Mouse (Mus musculus) myocyte (in vitro differentiated cells): Measurements from ENCODE around the gene Ncln. TPM values are rescaled to one million over a fixed set of nuclear protein-coding genes. Genes with fewer than 3 reads are reported as not detected.

ENCODE experiments used
- H3K27me3 ChIP-seq: one replicate; pipeline ENCODE4 v1.6.1; 2011; ENCODE audit not compliant: control insufficient read depth, insufficient read depth, insufficient read length
- H3K36me3 ChIP-seq: one replicate; pipeline ENCODE4 v1.6.1; 2011; ENCODE audit not compliant: control insufficient read depth, insufficient read depth
- H3K4me2 ChIP-seq: one replicate; pipeline ENCODE4 v1.6.1; 2011; ENCODE audit warnings: low read depth, control low read depth
- H3K4me3 ChIP-seq: one replicate; pipeline ENCODE4 v1.5.1; 2011; ENCODE audit warnings: mild to moderate bottlenecking, control low read depth, moderate library complexity
- H3K79me2 ChIP-seq: one replicate; pipeline ENCODE4 v1.6.1; 2011; ENCODE audit not compliant: control insufficient read depth, insufficient read depth
- H3ac ChIP-seq: one replicate; pipeline ENCODE4 v1.6.1; 2011; ENCODE audit not compliant: control insufficient read depth, insufficient read length
- CEBPB ChIP-seq: IDR thresholded peaks from 2 replicates; pipeline ENCODE4 v1.6.1; 2011; ENCODE audit warnings: mild to moderate bottlenecking, moderate library complexity; ENCODE audit not compliant: poor library complexity, insufficient read depth, severe bottlenecking
- E2F4 ChIP-seq: IDR thresholded peaks from one replicate; pipeline ENCODE4 v1.6.1; 2011; ENCODE audit warnings: mild to moderate bottlenecking, control low read depth, moderate library complexity; ENCODE audit not compliant: insufficient read depth
- MAX ChIP-seq: IDR thresholded peaks from one replicate; pipeline ENCODE4 v1.6.1; 2011; ENCODE audit warnings: low read depth, mild to moderate bottlenecking, control low read depth
- MYOD1 ChIP-seq, 3 experiments: IDR thresholded peaks; one replicate each; pipeline ENCODE4 v1.6.1; 2011; ENCODE audit warnings: control low read depth in 2 of 3, low read depth in 2 of 3, mild to moderate bottlenecking in 2 of 3, moderate library complexity in 1 of 3; ENCODE audit not compliant: insufficient read length in 2 of 3, control insufficient read depth in 1 of 3
- MYOG ChIP-seq, 3 experiments: IDR thresholded peaks; one replicate each; pipeline ENCODE4 v1.6.1; 2011; ENCODE audit warnings: control low read depth in 2 of 3, low read depth in 2 of 3, mild to moderate bottlenecking in 2 of 3; ENCODE audit not compliant: insufficient read length in 2 of 3, control insufficient read depth in 1 of 3, insufficient read depth in 1 of 3
- POLR2A ChIP-seq: IDR thresholded peaks from one replicate; pipeline ENCODE4 v1.6.1; 2011; ENCODE audit warnings: low read depth, mild to moderate bottlenecking, control low read depth, moderate library complexity; ENCODE audit not compliant: insufficient read length
- POLR2AphosphoS2 ChIP-seq: IDR thresholded peaks from one replicate; pipeline ENCODE4 v1.6.1; 2011; ENCODE audit warnings: low read depth, control low read depth; ENCODE audit not compliant: insufficient read length
- REST ChIP-seq: IDR thresholded peaks from one replicate; pipeline ENCODE4 v1.6.1; 2011; ENCODE audit warnings: mild to moderate bottlenecking, control low read depth, moderate library complexity; ENCODE audit not compliant: insufficient read depth, insufficient read length
- SRF ChIP-seq: IDR thresholded peaks from one replicate; pipeline ENCODE4 v1.6.1; 2011; ENCODE audit warnings: low read depth; ENCODE audit not compliant: control insufficient read depth, insufficient read length
- TCF12 ChIP-seq: IDR thresholded peaks from one replicate; pipeline ENCODE4 v1.6.1; 2011; ENCODE audit warnings: mild to moderate bottlenecking, control low read depth; ENCODE audit not compliant: poor library complexity, insufficient read depth, severe bottlenecking
- TCF3 ChIP-seq: IDR thresholded peaks from one replicate; pipeline ENCODE4 v1.6.1; 2011; ENCODE audit warnings: low read depth, control low read depth; ENCODE audit not compliant: insufficient read length
- USF1 ChIP-seq: IDR thresholded peaks from one replicate; pipeline ENCODE4 v1.6.1; 2011; ENCODE audit warnings: low read depth, mild to moderate bottlenecking, control low read depth, moderate library complexity
- polyA plus RNA-seq: library from polyadenylated mRNA; unstranded; fragments of >200 nt; fragmentation: generic; extraction: Trizol; gene quantifications from one replicate; pipeline ENCODE4 v1.2.1, GENCODE M21; 2012; ENCODE audit warnings: missing spikeins

The Ncln gene
- polyA plus RNA-seq, 1 experiment = 153 TPM

- no peak overlapping the region for H3K4me3 ChIP-seq
- no peak overlapping the region for H3ac ChIP-seq
- TF ChIP-seq POLR2AphosphoS2 (no peak), CEBPB (no peak), SRF (no peak), USF1 (no peak), TCF12 (no peak), MYOD1 (IDR thresholded peaks at IDR 0.05; ENCODE audit: control insufficient read depth in 1 of 3, insufficient read length in 2 of 3, low read depth in 2 of 3) (no peak), MAX (no peak), POLR2A (no peak), TCF3 (no peak), REST (no peak), E2F4 (no peak), MYOG (IDR thresholded peaks at IDR 0.05; ENCODE audit: control insufficient read depth in 1 of 3, insufficient read depth in 1 of 3, insufficient read length in 2 of 3, low read depth in 2 of 3) (no peak)
- no peaks in the 10 kb centered on the region for H3K27me3 ChIP-seq
- peaks cover 23% of the 10 kb centered on the region for H3K79me2 ChIP-seq
- no peak overlapping the region for H3K4me2 ChIP-seq
- H3K36me3 ChIP-seq = peaks cover 10% of the 10 kb centered on the region
Observed at GRCm38 (mm10) chr10:81492606-81493240, 3.5 kb downstream of the Ncln start.

DNA sequence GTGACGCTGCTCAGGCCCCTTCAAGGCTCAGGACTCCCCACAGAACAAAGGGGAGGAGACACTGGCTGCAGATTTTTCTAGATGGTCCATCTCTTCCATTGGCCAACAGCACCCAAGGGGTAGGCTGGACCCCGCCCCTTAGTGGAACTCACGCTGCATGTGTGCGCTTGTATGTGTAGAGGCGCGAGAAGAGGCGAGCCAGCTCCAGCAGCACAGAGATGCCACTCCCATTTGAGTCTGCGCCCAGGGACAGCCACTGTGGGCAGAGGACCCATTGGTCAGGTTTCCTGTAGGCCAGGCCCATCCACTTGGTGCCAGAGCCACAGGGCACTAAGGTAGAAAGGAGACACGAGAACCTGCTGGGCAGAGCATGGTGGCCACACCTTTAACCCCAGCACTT is 5.2 kb downstream of the Ncln start:
- H3K79me2 ChIP-seq = peaks cover 23% of the 10 kb centered on the region
- no peak overlapping the region for H3K4me2 ChIP-seq
- H3K27me3 ChIP-seq = no peaks in the 10 kb centered on the region
- no peak overlapping the region for H3ac ChIP-seq
- TF ChIP-seq MYOD1 (IDR thresholded peaks at IDR 0.05; ENCODE audit: control insufficient read depth in 1 of 3, insufficient read length in 2 of 3, low read depth in 2 of 3) = no peak
- TF ChIP-seq MYOG (IDR thresholded peaks at IDR 0.05; ENCODE audit: control insufficient read depth in 1 of 3, insufficient read depth in 1 of 3, insufficient read length in 2 of 3, low read depth in 2 of 3) = no peak
- no peak for TF ChIP-seq POLR2A
- no peak for TF ChIP-seq MAX
- TF ChIP-seq SRF = no peak
- no peak for TF ChIP-seq REST
- no peak for TF ChIP-seq USF1
- no peak for TF ChIP-seq CEBPB
- TF ChIP-seq TCF3 = no peak
- TF ChIP-seq POLR2AphosphoS2 = no peak
- TF ChIP-seq TCF12 = no peak
- TF ChIP-seq E2F4 = no peak
- no peak overlapping the region for H3K4me3 ChIP-seq
- H3K36me3 ChIP-seq = peaks cover 10% of the 10 kb centered on the region

DNA sequence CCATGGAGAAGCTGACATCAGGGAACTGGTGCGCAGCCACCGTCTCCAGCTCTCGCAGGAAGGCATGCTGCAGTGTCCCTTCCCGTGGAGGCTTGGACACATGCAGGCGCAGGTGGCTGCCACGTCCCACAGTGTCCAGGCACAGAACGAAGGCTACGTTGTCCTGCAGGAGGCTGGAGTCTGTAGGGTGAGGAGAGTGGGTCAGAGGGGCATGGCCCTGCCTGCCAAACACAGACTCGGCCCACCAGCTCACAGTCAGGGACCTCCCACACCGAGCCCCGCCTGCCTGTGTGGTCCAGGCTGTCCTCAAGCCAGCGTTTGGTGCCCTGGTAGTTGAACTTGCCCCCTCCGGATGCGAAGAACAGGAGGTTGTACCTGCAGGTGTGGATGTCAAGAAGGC is 6.3 kb downstream of the Ncln start:
- Histone ChIP-seq H3K79me2 (peaks cover 14% of the 10 kb centered on the region), H3K27me3 (no peaks in the 10 kb centered on the region), H3K36me3 (peaks cover 10% of the 10 kb centered on the region), H3K4me3 (no peak overlapping the region), H3K4me2 (no peak overlapping the region), H3ac (no peak overlapping the region)
- TF ChIP-seq POLR2A = peak; percentile 34
- no peak for TF ChIP-seq USF1
- no peak for TF ChIP-seq TCF12
- no peak for TF ChIP-seq MYOD1 (IDR thresholded peaks at IDR 0.05; ENCODE audit: control insufficient read depth in 1 of 3, insufficient read length in 2 of 3, low read depth in 2 of 3)
- TF ChIP-seq POLR2AphosphoS2 = no peak

GRCm38 (mm10) chr10:81488081-81488480 is 8.1 kb downstream of the Ncln start:
- Histone ChIP-seq H3K4me2 (no peak overlapping the region), H3ac (no peak overlapping the region), H3K79me2 (no peaks in the 10 kb centered on the region), H3K36me3 (peaks cover 10% of the 10 kb centered on the region), H3K4me3 (no peak overlapping the region), H3K27me3 (no peaks in the 10 kb centered on the region)
- TF ChIP-seq TCF12 (no peak), USF1 (no peak), MYOG (IDR thresholded peaks at IDR 0.05; ENCODE audit: control insufficient read depth in 1 of 3, insufficient read depth in 1 of 3, insufficient read length in 2 of 3, low read depth in 2 of 3) (no peak), MAX (no peak), TCF3 (no peak), POLR2AphosphoS2 (no peak), CEBPB (no peak), SRF (no peak), POLR2A (no peak), MYOD1 (IDR thresholded peaks at IDR 0.05; ENCODE audit: control insufficient read depth in 1 of 3, insufficient read length in 2 of 3, low read depth in 2 of 3) (no peak), REST (no peak), E2F4 (no peak)

DNA sequence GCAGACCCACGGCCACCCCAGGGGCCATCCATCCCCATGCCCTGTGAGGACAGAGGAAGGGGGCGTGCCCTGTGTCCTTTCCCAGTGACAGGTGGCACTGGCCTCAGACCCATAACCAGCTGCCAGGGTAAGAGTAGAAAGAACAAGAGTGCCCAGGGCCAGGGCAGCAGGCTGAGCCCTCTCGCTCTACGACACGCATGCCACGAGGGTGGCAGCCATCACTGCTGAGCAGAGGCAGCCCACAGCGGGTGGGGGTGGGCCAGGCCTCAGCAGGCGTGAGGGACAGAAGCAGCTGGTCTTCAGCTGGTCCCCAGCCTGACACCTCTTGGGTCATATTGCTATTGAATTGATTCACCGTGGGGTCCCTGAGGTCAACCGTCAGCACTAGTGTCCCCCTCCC is 9.7 kb downstream of the Ncln start:
- no peak overlapping the region for H3K4me3 ChIP-seq
- H3K79me2 ChIP-seq = no peaks in the 10 kb centered on the region
- H3K36me3 ChIP-seq = no peaks in the 10 kb centered on the region
- TF ChIP-seq TCF12 = no peak
- no peak for TF ChIP-seq POLR2A
- no peak for TF ChIP-seq REST
- TF ChIP-seq MYOD1 (IDR thresholded peaks at IDR 0.05; ENCODE audit: control insufficient read depth in 1 of 3, insufficient read length in 2 of 3, low read depth in 2 of 3) = peak in 2 of 3 experiments; percentile 81 to 87
- no peak for TF ChIP-seq USF1
- TF ChIP-seq TCF3 = peak; percentile 39
- peak in 2 of 3 experiments; percentile 58 to 72 for TF ChIP-seq MYOG (IDR thresholded peaks at IDR 0.05; ENCODE audit: control insufficient read depth in 1 of 3, insufficient read depth in 1 of 3, insufficient read length in 2 of 3, low read depth in 2 of 3)
- H3ac ChIP-seq = no peak overlapping the region
- H3K4me2 ChIP-seq = no peak overlapping the region
- H3K27me3 ChIP-seq = peaks cover 10% of the 10 kb centered on the region
